8 mouse cellular contexts compared by ENCODE assay signal in the genomic region with DNA sequence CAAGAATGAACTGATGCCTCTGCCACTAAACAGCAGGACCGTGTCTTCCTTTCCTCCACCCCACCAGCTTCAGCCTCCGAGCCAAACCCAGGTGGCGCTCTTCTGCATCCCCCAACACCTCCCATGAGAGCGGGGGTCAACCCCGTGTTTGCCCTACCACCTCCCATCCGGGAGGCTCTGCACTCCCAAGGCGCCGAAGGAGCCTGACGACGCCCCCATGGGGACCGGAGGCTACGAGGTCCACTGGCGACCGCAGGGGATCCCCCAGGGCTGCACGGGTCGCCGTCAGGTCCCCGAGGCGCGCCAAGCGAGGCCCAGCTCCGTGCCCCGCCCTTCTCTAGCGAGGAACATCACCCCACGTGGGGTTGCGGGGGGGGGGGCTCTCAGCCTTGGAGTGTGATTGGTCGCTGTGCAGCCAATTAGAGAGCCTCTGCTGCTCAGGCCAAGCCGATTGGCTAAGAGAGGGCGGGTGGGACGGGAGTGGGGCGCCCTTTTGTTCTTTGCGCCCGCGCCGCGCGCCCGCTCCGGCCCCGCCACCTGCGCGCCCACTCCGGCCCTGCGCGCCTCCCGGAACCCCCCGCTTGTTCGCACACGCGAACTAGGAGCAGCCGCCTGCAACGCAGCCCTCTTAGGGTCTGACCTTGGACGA. TPM values are rescaled to one million over a fixed set of nuclear protein-coding genes. Genes with fewer than 3 reads are reported as not detected.
DNase-seq lines count a peak whose midpoint lies in the region; ATAC-seq and TF ChIP-seq lines count a peak whose summit lies in the region.

No protein-coding gene starts in this region.

- H3K4me2 ChIP-seq in forebrain, postnatal 0 days (ENCODE audit: low read depth): peak overlapping the region; percentile 57
- H3K4me2 ChIP-seq in lung, embryonic 16.5 days (ENCODE audit: low read depth, low read length): peak overlapping the region; percentile 89

- no peaks in the 10 kb centered on the region for H3K27me3 ChIP-seq in cerebellum, adult 2 months (ENCODE audit: control insufficient read depth, insufficient read depth, low read length)
- no peaks in the 10 kb centered on the region for H3K27me3 ChIP-seq in forebrain, postnatal 0 days (ENCODE audit: insufficient read depth, low read length)
- no peaks in the 10 kb centered on the region; the same call in 1 of the 2 replicates for H3K27me3 ChIP-seq in lung, embryonic 16.5 days (ENCODE audit: control insufficient read depth, insufficient read depth, low read depth, low read length)
- H3K27me3 ChIP-seq in thymus, adult 2 months (ENCODE audit: control insufficient read depth, insufficient read depth, low read length): no peaks in the 10 kb centered on the region

- H3K9me3 ChIP-seq in forebrain, postnatal 0 days (ENCODE audit: low read length): no peaks in the 10 kb centered on the region
- no peaks in the 10 kb centered on the region; the same call in 1 of the 2 replicates for H3K9me3 ChIP-seq in lung, embryonic 16.5 days (ENCODE audit: control insufficient read depth, low read length)

- peak overlapping the region; percentile 68 for H3K4me3 ChIP-seq in cerebellum, adult 2 months (replicated peaks; ENCODE audit: insufficient read depth, low read depth, low read length)
- peak overlapping the region; percentile 52 for H3K4me3 ChIP-seq in forebrain, postnatal 0 days (ENCODE audit: low read depth, low read length)
- peak overlapping the region; percentile 59 for H3K4me3 ChIP-seq in lung, embryonic 16.5 days (ENCODE audit: low read length)
- H3K4me3 ChIP-seq in thymus, adult 2 months (ENCODE audit: control insufficient read depth, insufficient read depth, low read length): peak overlapping the region; percentile 51

- no peaks in the 10 kb centered on the region for H3K36me3 ChIP-seq in forebrain, postnatal 0 days (ENCODE audit: insufficient read depth)
- H3K36me3 ChIP-seq in lung, embryonic 16.5 days (ENCODE audit: control insufficient read depth, insufficient read depth, low read length): no peaks in the 10 kb centered on the region
- H3K36me3 ChIP-seq in thymus, adult 2 months (ENCODE audit: control insufficient read depth, insufficient read depth, low read length): no peaks in the 10 kb centered on the region

- 0 out of 2 replicates have a peak, but pooled peaks have one; percentile 34 for TF ChIP-seq POLR2A in cerebellum, adult 2 months (IDR thresholded peaks at IDR 0.05; ENCODE audit: borderline replicate concordance, insufficient read depth, low read length)
- peak; percentile 84 for TF ChIP-seq POLR2A in thymus, adult 2 months (IDR thresholded peaks at IDR 0.05; ENCODE audit: control insufficient read depth, extremely low read depth, insufficient read depth, low read length, poor library complexity)

- under 1% methylated on average over 53 of the region's 53 CpGs for WGBS in cerebellum, adult 2 months
- 2% methylated on average over 53 of the region's 53 CpGs for WGBS in forebrain, postnatal 0 days
- under 1% methylated on average over 51 of the region's 53 CpGs for WGBS in lung, embryonic 16.5 days
- 3% methylated on average over 53 of the region's 53 CpGs for WGBS in thymus, adult 2 months

- peak overlapping the region; percentile 96 for H3K27ac ChIP-seq in cerebellum, adult 2 months (ENCODE audit: insufficient read depth, low read length)
- H3K27ac ChIP-seq in forebrain, postnatal 0 days (ENCODE audit: low read depth, low read length): peak overlapping the region; percentile 91
- peak overlapping the region; percentile 90 for H3K27ac ChIP-seq in lung, embryonic 16.5 days (ENCODE audit: low read length)
- H3K27ac ChIP-seq in thymus, adult 2 months (ENCODE audit: control insufficient read depth, insufficient read depth, low read length): no peak overlapping the region

- TF ChIP-seq CTCF in cerebellum, adult 2 months (IDR thresholded peaks at IDR 0.05; ENCODE audit: borderline replicate concordance, insufficient read depth, low read depth, low read length): peak; percentile 36; the same call in 1 of the 2 replicates
- peak; percentile 66 for TF ChIP-seq CTCF in forebrain, postnatal 0 days (IDR thresholded peaks at IDR 0.05; ENCODE audit: low read depth)
- peak; percentile 76 for TF ChIP-seq CTCF in thymus, adult 2 months (IDR thresholded peaks at IDR 0.05; ENCODE audit: borderline replicate concordance, control insufficient read depth, extremely low read depth, insufficient read depth, low read length, poor library complexity)

- ATAC-seq in forebrain, postnatal 0 days: peak; percentile 96
- peak; percentile 94 for ATAC-seq in lung, embryonic 16.5 days (ENCODE audit: low read depth)

- H3K4me1 ChIP-seq in cerebellum, adult 2 months (ENCODE audit: control insufficient read depth, insufficient read depth, low read length): peaks cover 31% of the 10 kb centered on the region
- H3K4me1 ChIP-seq in forebrain, postnatal 0 days (ENCODE audit: insufficient read depth): peaks cover 14% of the 10 kb centered on the region
- H3K4me1 ChIP-seq in lung, embryonic 16.5 days (replicated peaks; ENCODE audit: control insufficient read depth, insufficient read depth, low read length): peaks cover 35% of the 10 kb centered on the region
- H3K4me1 ChIP-seq in thymus, adult 2 months (replicated peaks; ENCODE audit: control insufficient read depth, insufficient read depth, low read length): peaks cover 27% of the 10 kb centered on the region

- peak overlapping the region; percentile 78 for H3K9ac ChIP-seq in forebrain, postnatal 0 days
- H3K9ac ChIP-seq in lung, embryonic 16.5 days (ENCODE audit: low read length): peak overlapping the region; percentile 68

- DNase-seq in MN1 (ENCODE audit: low spot score): peak; percentile 99
- DNase-seq in cerebellum, adult 2 months: peak; percentile 93
- DNase-seq in forebrain, postnatal 0 days: peak; percentile 97
- DNase-seq in heart, postnatal 4 days: peak; percentile 90
- DNase-seq in layer of hippocampus, adult 8-10 months (ENCODE audit: low spot score in 2 of 2): peak; percentile 73 to 77
- peak; percentile 86 for DNase-seq in ovary, adult 18-20 months (ENCODE audit: low spot score)
- DNase-seq in thymus, adult 2 months: peak; percentile 89

RNA-seq across cellular contexts. Expression of gene Actg1, which starts 43.3 kb away (rescaled TPM):
- polyA plus RNA-seq in cerebellum, adult 2 months (2012; rRNA removed): 834 and 845 TPM in 2 replicates
- 2,455 and 2,516 TPM in 2 replicates for total RNA-seq in forebrain, postnatal 0 days (2014; rRNA removed)
- 4,096 and 4,381 TPM in 2 replicates for polyA plus RNA-seq in forebrain, postnatal 0 days (2015; fragmentation: Nextera tagmentation; extraction: Ambion mirVana)
- 1,000 to 10,000 TPM in 1 of 2 experiments, 100 to 1,000 TPM in 1; 930 to 1,002 TPM for total RNA-seq in heart, postnatal 4 days (2021)
- total RNA-seq in layer of hippocampus, adult 8-10 months (2022): 1,000 to 10,000 TPM; 1,218 to 1,398 (median 1,309) TPM
- polyA plus RNA-seq in lung, embryonic 16.5 days (2015; fragmentation: Nextera tagmentation; extraction: Ambion mirVana): 2,589 and 2,717 TPM in 2 replicates
- 1,233 and 1,455 TPM in 2 replicates for polyA plus RNA-seq in thymus, adult 2 months (2012; rRNA removed)

RNA-seq across cellular contexts. Expression of gene Fscn2, which starts 56.3 kb away (rescaled TPM):
- 0.29 TPM in 1 of 2 replicates, not detected in the other for polyA plus RNA-seq in cerebellum, adult 2 months (2012; rRNA removed)
- total RNA-seq in forebrain, postnatal 0 days (2014; rRNA removed): 0.29 TPM in 1 of 2 replicates, not detected in the other
- 1.9 and 2.0 TPM in 2 replicates for polyA plus RNA-seq in forebrain, postnatal 0 days (2015; fragmentation: Nextera tagmentation; extraction: Ambion mirVana)
- total RNA-seq in heart, postnatal 4 days (2021): under 1 TPM in 1 of 2 experiments, not detected in 1; 0.34 TPM
- under 1 TPM in 3 of 4 experiments, not detected in 1; 0.49 to 0.79 (median 0.73) TPM for total RNA-seq in layer of hippocampus, adult 8-10 months (2022)
- 0.64 and 0.83 TPM in 2 replicates for polyA plus RNA-seq in lung, embryonic 16.5 days (2015; fragmentation: Nextera tagmentation; extraction: Ambion mirVana)
- polyA plus RNA-seq in thymus, adult 2 months (2012; rRNA removed): 0.19 and 0.37 TPM in 2 replicates
